Mouse (Mus musculus) CH12.LX (cell line): Measurements from ENCODE around the gene Letmd1. TPM values are rescaled to one million over a fixed set of nuclear protein-coding genes. Genes with fewer than 3 reads are reported as not detected.

Experiments
- DNase-seq: peaks from one replicate; pipeline ENCODE4 v3.0.0-alpha.2; 2013; ENCODE audit errors: extremely low read depth
- H3K27ac ChIP-seq: 2 replicates; pipeline ENCODE4 v1.5.1; 2012; ENCODE audit warnings: low read depth, mild to moderate bottlenecking, control low read depth, moderate library complexity; ENCODE audit not compliant: insufficient read depth
- H3K27me3 ChIP-seq: replicated peaks from 2 replicates; pipeline ENCODE3; 2012; ENCODE audit warnings: inconsistent platforms
- H3K36me3 ChIP-seq, 2 experiments: replicated peaks in 1 of 2; 2 replicates each; pipeline versions ENCODE3 to v1.6.1; 2012; ENCODE audit warnings: inconsistent platforms in 1 of 2, low read length in 1 of 2, mild to moderate bottlenecking in 1 of 2, mixed read lengths in 1 of 2, moderate library complexity in 1 of 2; ENCODE audit not compliant: control insufficient read depth in 1 of 2, insufficient read depth in 1 of 2
- H3K4me1 ChIP-seq, 2 experiments: 2 replicates each; pipeline ENCODE4 v1.6.1; 2012; ENCODE audit warnings: inconsistent platforms in 1 of 2, moderate library complexity in 1 of 2; ENCODE audit not compliant: insufficient read depth in 2 of 2, control insufficient read depth in 1 of 2
- H3K4me2 ChIP-seq: 2 replicates; pipeline ENCODE4 v1.6.1; 2012; ENCODE audit warnings: low read depth, mild to moderate bottlenecking, control low read depth; ENCODE audit not compliant: poor library complexity, insufficient read depth, severe bottlenecking
- H3K4me3 ChIP-seq, 3 experiments: fragments of 150-350 bp in 1 of 3; sonication (generic) in 1 of 3; replicated peaks in 1 of 3; 2 replicates each; pipeline versions ENCODE3 to v1.5.1; 2011 to 2012; ENCODE audit warnings: low read depth in 2 of 3, low read length in 2 of 3, mild to moderate bottlenecking in 2 of 3, moderate library complexity in 2 of 3, control low read depth in 1 of 3, improper control_type of control experiment in 1 of 3, inconsistent platforms in 1 of 3, mixed read lengths in 1 of 3; ENCODE audit not compliant: poor library complexity in 1 of 3
- H3K79me2 ChIP-seq: replicated peaks from 2 replicates; pipeline ENCODE4 v1.6.1; 2012; ENCODE audit warnings: mild to moderate bottlenecking, moderate library complexity; ENCODE audit not compliant: control insufficient read depth, poor library complexity, insufficient read depth, severe bottlenecking; ENCODE audit errors: extremely low read depth
- H3K9ac ChIP-seq: 2 replicates; pipeline ENCODE4 v1.6.1; 2012; ENCODE audit warnings: low read depth, mild to moderate bottlenecking, control low read depth, moderate library complexity; ENCODE audit not compliant: insufficient read depth
- H3K9me3 ChIP-seq: replicated peaks from 2 replicates; pipeline ENCODE3; 2012; ENCODE audit warnings: low read length, inconsistent platforms, mixed read lengths
- BHLHE40 ChIP-seq: IDR thresholded peaks from 2 replicates; pipeline ENCODE4 v1.6.1; 2011; ENCODE audit warnings: mild to moderate bottlenecking, low read depth, low read length, improper control_type of control experiment
- CHD1 ChIP-seq: IDR thresholded peaks from 2 replicates; pipeline ENCODE4 v1.6.1; 2012; ENCODE audit warnings: low read depth, low read length, improper control_type of control experiment, inconsistent platforms
- CHD2 ChIP-seq: IDR thresholded peaks from 2 replicates; pipeline ENCODE4 v1.6.1; 2011; ENCODE audit warnings: low read length, improper control_type of control experiment
- CTCF ChIP-seq, 2 experiments: IDR thresholded peaks in 1 of 2; conservative IDR thresholded peaks in 1 of 2; 2 replicates each; pipeline ENCODE4 v1.5.1; 2011 to 2012; ENCODE audit warnings: low read depth in 2 of 2, low read length in 2 of 2, improper control_type of control experiment in 1 of 2, inconsistent platforms in 1 of 2, mild to moderate bottlenecking in 1 of 2, moderate library complexity in 1 of 2
- E2F4 ChIP-seq: IDR thresholded peaks from 2 replicates; pipeline ENCODE4 v1.6.1; 2011; ENCODE audit warnings: low read depth, low read length, improper control_type of control experiment; ENCODE audit not compliant: insufficient replicate concordance
- ELF1 ChIP-seq: IDR thresholded peaks from 2 replicates; pipeline ENCODE4 v1.6.1; 2014; ENCODE audit warnings: low read depth, mild to moderate bottlenecking, inconsistent platforms, low read length, improper control_type of control experiment
- EP300 ChIP-seq: IDR thresholded peaks from 2 replicates; pipeline ENCODE4 v1.6.1; 2011; ENCODE audit warnings: low read length, improper control_type of control experiment
- ETS1 ChIP-seq: conservative IDR thresholded peaks from 2 replicates; pipeline ENCODE4 v1.6.1; 2012; ENCODE audit warnings: low read depth, mild to moderate bottlenecking, inconsistent platforms, low read length, improper control_type of control experiment, moderate library complexity
- GABPA ChIP-seq: IDR thresholded peaks from 2 replicates; pipeline ENCODE4 v1.6.1; 2012; ENCODE audit warnings: low read depth, low read length, improper control_type of control experiment, inconsistent platforms; ENCODE audit not compliant: insufficient replicate concordance
- HCFC1 ChIP-seq: IDR thresholded peaks from 2 replicates; pipeline ENCODE4 v1.6.1; 2012; ENCODE audit warnings: low read depth, mild to moderate bottlenecking, inconsistent platforms, low read length, improper control_type of control experiment
- IRF4 ChIP-seq: IDR thresholded peaks from 2 replicates; pipeline ENCODE4 v1.6.1; 2014; ENCODE audit warnings: low read depth, mild to moderate bottlenecking, inconsistent platforms, low read length, improper control_type of control experiment
- JUN ChIP-seq: IDR thresholded peaks from 2 replicates; pipeline ENCODE4 v1.6.1; 2011; ENCODE audit warnings: low read depth, mild to moderate bottlenecking, low read length, improper control_type of control experiment, moderate library complexity; ENCODE audit not compliant: insufficient read depth
- JUND ChIP-seq: conservative IDR thresholded peaks from 2 replicates; pipeline ENCODE4 v1.6.1; 2011; ENCODE audit warnings: low read depth, low read length, improper control_type of control experiment
- MAX ChIP-seq: IDR thresholded peaks from 2 replicates; pipeline ENCODE4 v1.6.1; 2011; ENCODE audit warnings: low read length, improper control_type of control experiment
- MAZ ChIP-seq: IDR thresholded peaks from 2 replicates; pipeline ENCODE4 v1.6.1; 2012; ENCODE audit warnings: low read depth, mild to moderate bottlenecking, inconsistent platforms, low read length, improper control_type of control experiment, moderate library complexity
- MEF2A ChIP-seq: IDR thresholded peaks from 2 replicates; pipeline ENCODE4 v1.6.1; 2014; ENCODE audit warnings: low read depth, mild to moderate bottlenecking, inconsistent platforms, low read length, improper control_type of control experiment, borderline replicate concordance
- MYC ChIP-seq: IDR thresholded peaks from 2 replicates; pipeline ENCODE4 v1.6.1; 2011; ENCODE audit warnings: low read depth, mild to moderate bottlenecking, improper control_type of control experiment, low read length
- NELFE ChIP-seq: IDR thresholded peaks from 2 replicates; pipeline ENCODE4 v1.6.1; 2011; ENCODE audit warnings: low read depth, low read length, improper control_type of control experiment
- NRF1 ChIP-seq: IDR thresholded peaks from 2 replicates; pipeline ENCODE4 v1.6.1; 2014; ENCODE audit warnings: low read depth, mild to moderate bottlenecking, inconsistent platforms, low read length, improper control_type of control experiment, moderate library complexity
- PAX5 ChIP-seq: IDR thresholded peaks from 2 replicates; pipeline ENCODE4 v1.6.1; 2012; ENCODE audit warnings: low read length, inconsistent platforms, mixed read lengths
- POLR2A ChIP-seq: IDR thresholded peaks from 2 replicates; pipeline ENCODE4 v1.6.1; 2011; ENCODE audit warnings: low read depth, mild to moderate bottlenecking, improper control_type of control experiment, low read length
- POLR2AphosphoS2 ChIP-seq: IDR thresholded peaks from 2 replicates; pipeline ENCODE4 v1.6.1; 2011; ENCODE audit warnings: low read depth, low read length, improper control_type of control experiment
- RAD21 ChIP-seq: IDR thresholded peaks from 2 replicates; pipeline ENCODE4 v1.6.1; 2011; ENCODE audit warnings: low read depth, mild to moderate bottlenecking, low read length, improper control_type of control experiment, moderate library complexity
- RCOR1 ChIP-seq: conservative IDR thresholded peaks from 2 replicates; pipeline ENCODE4 v1.6.1; 2012; ENCODE audit warnings: low read depth, mild to moderate bottlenecking, inconsistent platforms, low read length, improper control_type of control experiment
- SMC3 ChIP-seq: IDR thresholded peaks from 2 replicates; pipeline ENCODE4 v1.6.1; 2011; ENCODE audit warnings: low read depth, low read length, improper control_type of control experiment
- TCF12 ChIP-seq: IDR thresholded peaks from 2 replicates; pipeline ENCODE4 v1.6.1; 2014; ENCODE audit warnings: low read depth, mild to moderate bottlenecking, inconsistent platforms, low read length, improper control_type of control experiment
- ZC3H11A ChIP-seq: IDR thresholded peaks from 2 replicates; pipeline ENCODE4 v1.6.1; 2012; ENCODE audit warnings: low read depth, mild to moderate bottlenecking, inconsistent platforms, low read length, improper control_type of control experiment
- ZKSCAN1 ChIP-seq: IDR thresholded peaks from 2 replicates; pipeline ENCODE4 v1.6.1; 2012; ENCODE audit warnings: low read depth, inconsistent platforms, low read length, improper control_type of control experiment, borderline replicate concordance
- dilution Hi-C: fragments of 300-500 bp; cut with MboI; formaldehyde crosslinking; loops from 2 replicates; pipeline ENCODE4 v1.14.3; 2020; ENCODE audit warnings: low sequenced_read_pairs; ENCODE audit not compliant: extremely low pct_unique_long_range_greater_than_20kb, extremely low pct_ligation_motif_present
- in situ Hi-C: fragments of 300-500 bp; cut with MboI; formaldehyde crosslinking; loops from 3 replicates; pipeline ENCODE4 v1.14.3; 2019; ENCODE audit warnings: low sequenced_read_pairs, low pct_ligation_motif_present, low pct_unique_long_range_greater_than_20kb, mixed read lengths
- polyA plus RNA-seq: library from polyadenylated mRNA; unstranded; fragments of >175 nt; gene quantifications from 2 replicates; pipeline ENCODE4 v1.2.1, GENCODE M21; 2012; ENCODE audit warnings: low read depth; ENCODE audit not compliant: insufficient read length
- total RNA-seq, 2 experiments: library from RNA; depleted of rRNA; stranded (reverse); fragments of 300-350 nt in 1 of 2; fragments of >200 nt in 1 of 2; gene quantifications; 2 replicates each; pipeline ENCODE4 v1.2.3; 2012 to 2014

Gene Letmd1
- total and polyA plus RNA-seq, 3 experiments, result 31.4 to 51.3 (median 39.0) TPM

DNA sequence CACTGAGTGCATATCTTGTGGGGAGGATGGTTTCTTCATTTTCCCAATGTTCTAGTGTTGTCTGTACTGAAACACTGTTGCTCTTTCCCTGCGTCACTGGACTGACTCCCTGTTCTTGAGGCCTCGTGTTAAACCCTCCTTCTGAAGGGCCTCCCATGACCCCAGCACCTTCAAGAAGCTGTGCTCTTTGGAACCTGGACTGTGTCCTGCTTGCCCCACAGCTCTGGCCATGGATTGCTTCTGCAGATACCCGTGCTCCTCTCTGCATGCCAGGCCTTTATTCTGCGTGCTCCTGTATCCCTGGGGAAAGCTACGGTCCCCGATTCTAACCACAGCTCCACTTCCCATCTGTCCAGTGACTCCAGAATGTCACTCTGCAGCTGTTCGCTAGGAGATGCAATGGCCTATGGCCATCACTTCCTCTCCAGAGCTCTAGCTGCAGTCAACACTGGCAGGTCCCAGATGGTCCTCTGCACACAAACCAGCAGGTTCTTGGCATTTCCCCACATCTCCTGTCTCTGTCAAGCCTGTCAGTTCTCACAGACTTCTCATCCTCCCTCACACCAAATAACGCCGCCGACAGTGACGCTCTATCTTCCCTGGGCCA, 38.8 kb upstream of the Letmd1 start:
- Histone ChIP-seq H3K79me2 (no peaks in the 10 kb centered on the region), H3K4me2 (no peak overlapping the region), H3K27me3 (peaks cover 74% of the 10 kb centered on the region), H3K27ac (no peak overlapping the region), H3K4me3 (no peak overlapping the region), H3K36me3 (no peaks in the 10 kb centered on the region), H3K9ac (no peak overlapping the region), H3K9me3 (no peaks in the 10 kb centered on the region), H3K4me1 (no peaks in the 10 kb centered on the region)
- dilution Hi-C loops, result no loop called here
- TF ChIP-seq TCF12 (no peak), BHLHE40 (no peak), ELF1 (no peak), JUN (no peak), GABPA (no peak), MEF2A (no peak), RCOR1 (no peak), CHD2 (no peak), E2F4 (no peak), MYC (no peak), ZKSCAN1 (no peak), POLR2A (no peak), PAX5 (no peak), RAD21 (no peak), POLR2AphosphoS2 (no peak), MAX (no peak), NELFE (no peak)
- in situ Hi-C loops, result no loop called here
- no peak for DNase-seq

DNA sequence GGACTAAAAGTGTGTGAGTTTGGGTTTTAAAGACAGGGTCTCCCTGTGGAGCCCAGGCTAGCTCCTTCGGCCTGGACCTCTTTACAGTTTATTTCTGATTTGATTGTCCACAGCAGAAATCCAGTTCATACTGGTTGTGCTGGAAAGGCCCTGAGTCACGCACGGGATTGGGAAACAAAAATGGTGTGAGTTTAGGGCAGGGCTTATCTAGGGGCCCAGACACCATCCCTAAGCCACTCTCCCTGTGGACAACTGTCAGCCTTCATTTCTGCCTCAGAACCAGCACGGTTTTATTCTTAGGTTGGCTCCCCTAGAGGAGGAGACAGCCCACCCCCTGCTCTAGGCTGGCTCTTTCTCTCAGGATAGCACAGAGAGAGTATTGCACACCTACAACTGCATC, 35.6 kb upstream of the Letmd1 start:
- dilution Hi-C loops, result no loop called here
- Histone ChIP-seq H3K27ac (no peak overlapping the region), H3K36me3 (no peaks in the 10 kb centered on the region), H3K4me2 (no peak overlapping the region), H3K4me3 (no peak overlapping the region), H3K27me3 (peaks cover 56% of the 10 kb centered on the region), H3K79me2 (no peaks in the 10 kb centered on the region), H3K9me3 (no peaks in the 10 kb centered on the region), H3K4me1 (0 out of 4 replicates have a peak, but pooled peaks cover 0 to 2% of the 10 kb centered on the region in 2 experiments), H3K9ac (no peak overlapping the region)
- DNase-seq, result no peak
- TF ChIP-seq CHD1 (no peak), PAX5 (no peak), NRF1 (no peak), HCFC1 (no peak), BHLHE40 (no peak), MEF2A (no peak), SMC3 (no peak), IRF4 (no peak), EP300 (no peak), MAZ (no peak), CHD2 (no peak), CTCF (conservative IDR thresholded peaks at IDR 0.05 in 1 of 2, IDR thresholded peaks at IDR 0.05 in 1 of 2; ENCODE audit: low read depth in 2 of 2, low read length in 2 of 2) (no peak), ZC3H11A (no peak), JUN (no peak), ETS1 (no peak), TCF12 (no peak), ELF1 (no peak), JUND (no peak)
- in situ Hi-C loops, result no loop called here
